Comparison of ENCODE assay signal across 13 mouse cellular contexts in genomic region chr12:63534084-63534483, GRCm38 (mm10).
DNase-seq lines count a peak whose midpoint lies in the region.
"Had no signal": no experiment of that assay in that cellular context is flagged by ENCODE, and none has a peak within 500 bp of the region (broad histone marks: within the 10 kb centered on the region; RNA-seq: fewer than 3 reads in every experiment).

No protein-coding gene starts in this region.

- peak; percentile 20 to 48 for DNase-seq in frontal cortex, adult 2 months (ENCODE audit: extremely low spot score in 1 of 2, low spot score in 1 of 2)
- no peak for DNase-seq in frontal cortex, postnatal 14 days (ENCODE audit: low spot score in 2 of 2)
- DNase-seq in left cerebral cortex, adult 18-20 months (ENCODE audit: low spot score in 2 of 2): peak; percentile 10 to 17
- no peak for DNase-seq in left cerebral cortex, postnatal 10 days (ENCODE audit: extremely low spot score in 1 of 2, low spot score in 2 of 2)
- peak; percentile 1 to 32 for DNase-seq in right cerebral cortex, postnatal 36 days (ENCODE audit: low spot score in 2 of 2)
- no peak for DNase-seq in right cerebral cortex, postnatal 25 days
- no peak for DNase-seq in spleen, postnatal 14 days (ENCODE audit: low spot score in 2 of 2)
- DNase-seq: adrenal gland, postnatal 14 days; cerebellum, adult 18-20 months; cerebellum, adult 9-11 months; cerebellum, postnatal 36 days; gastrocnemius, adult 2 months; gastrocnemius, postnatal 25 days had no signal

- intact Hi-C loops in left cerebral cortex, postnatal 10 days (cut with DNase I): no loop called here

Comparison
In these comparisons a context has a peak if more than half of its experiments do, and no peak if none do; other contexts are left out.
1. DNase-seq: peak in frontal cortex, adult 2 months (2 of 2), left cerebral cortex, adult 18-20 months (2 of 2) and right cerebral cortex, postnatal 36 days (2 of 2); none in frontal cortex, postnatal 14 days (0 of 2), left cerebral cortex, postnatal 10 days (0 of 2), right cerebral cortex, postnatal 25 days (single experiment) and spleen, postnatal 14 days (0 of 2).